Mouse (Mus musculus): ENCODE results near the gene Clpp. TPM values are rescaled to one million over a fixed set of nuclear protein-coding genes. Genes with fewer than 3 reads are reported as not detected.

Clpp gene
- 77.5 and 78.0 TPM in 2 replicates for polyA plus RNA-seq (2015; fragmentation: Nextera tagmentation; extraction: Ambion mirVana)

GRCm38 (mm10) chr17:56990115-56990746 lies at the start of gene Clpp:
Gene Clpp (plus strand): TSS chr17:56990305.
- TF ChIP-seq CTCF (IDR thresholded peaks at IDR 0.05; ENCODE audit: low read depth): no peak
- under 1% methylated on average over 52 of the region's 52 CpGs for WGBS

GRCm38 (mm10) chr17:56950915-56951314 lies 39.2 kb upstream of the Clpp start:
- H3K27me3 ChIP-seq (replicated peaks; ENCODE audit: control insufficient read depth, insufficient read depth, low read length): no peaks in the 10 kb centered on the region
- no peaks in the 10 kb centered on the region for H3K4me1 ChIP-seq (replicated peaks; ENCODE audit: control insufficient read depth, insufficient read depth, low read length)
- 25% methylated on average over 3 of the region's 3 CpGs for WGBS
- no peaks in the 10 kb centered on the region for H3K36me3 ChIP-seq (ENCODE audit: control insufficient read depth, insufficient read depth)
- H3K4me3 ChIP-seq (ENCODE audit: low read depth, low read length): no peak overlapping the region
- ATAC-seq: no peak
- TF ChIP-seq CTCF (IDR thresholded peaks at IDR 0.05; ENCODE audit: low read depth): peak; percentile 88
- H3K4me2 ChIP-seq (replicated peaks; ENCODE audit: low read depth): no peak overlapping the region
- H3K27ac ChIP-seq (ENCODE audit: low read depth, low read length): no peak overlapping the region
- H3K9ac ChIP-seq (ENCODE audit: low read depth, low read length): no peak overlapping the region
- H3K9me3 ChIP-seq (ENCODE audit: control insufficient read depth): 0 out of 2 replicates have a peak, but pooled peaks cover 3% of the 10 kb centered on the region

More at GRCm38 (mm10) chr17:56990115-56990746, at the start of gene Clpp:
- ATAC-seq: peak; percentile 97
- H3K36me3 ChIP-seq (ENCODE audit: control insufficient read depth, insufficient read depth): peaks cover 30% of the 10 kb centered on the region
- H3K4me1 ChIP-seq (replicated peaks; ENCODE audit: control insufficient read depth, insufficient read depth, low read length): no peaks in the 10 kb centered on the region
- H3K4me2 ChIP-seq (replicated peaks; ENCODE audit: low read depth): peak within 1 kb of the TSS; percentile 86
- no peaks in the 10 kb centered on the region for H3K9me3 ChIP-seq (ENCODE audit: control insufficient read depth)
- peak within 1 kb of the TSS; percentile 86 for H3K4me3 ChIP-seq (ENCODE audit: low read depth, low read length)
- no peaks in the 10 kb centered on the region for H3K27me3 ChIP-seq (replicated peaks; ENCODE audit: control insufficient read depth, insufficient read depth, low read length)
- H3K9ac ChIP-seq (ENCODE audit: low read depth, low read length): peak within 1 kb of the TSS; percentile 73
- peak within 1 kb of the TSS; percentile 35; the same call in 1 of the 2 replicates for H3K27ac ChIP-seq (ENCODE audit: low read depth, low read length)

- no peaks in the 10 kb centered on the region for H3K36me3 ChIP-seq (ENCODE audit: control insufficient read depth, insufficient read depth)
- no peaks in the 10 kb centered on the region for H3K27me3 ChIP-seq (replicated peaks; ENCODE audit: control insufficient read depth, insufficient read depth, low read length)
- H3K4me2 ChIP-seq (replicated peaks; ENCODE audit: low read depth): no peak overlapping the region
- no peak overlapping the region for H3K9ac ChIP-seq (ENCODE audit: low read depth, low read length)
- ATAC-seq: peak; percentile 70
- H3K9me3 ChIP-seq (ENCODE audit: control insufficient read depth): no peaks in the 10 kb centered on the region
- no peak overlapping the region for H3K27ac ChIP-seq (ENCODE audit: low read depth, low read length)
- no peak for TF ChIP-seq CTCF (IDR thresholded peaks at IDR 0.05; ENCODE audit: low read depth)
- H3K4me1 ChIP-seq (replicated peaks; ENCODE audit: control insufficient read depth, insufficient read depth, low read length): no peaks in the 10 kb centered on the region
- H3K4me3 ChIP-seq (ENCODE audit: low read depth, low read length): no peak overlapping the region
- WGBS: 40% methylated on average over 1 of the region's 1 CpGs
Measured at GRCm38 (mm10) chr17:56952639-56953038, 37.5 kb upstream of the Clpp start.

- no peaks in the 10 kb centered on the region for H3K36me3 ChIP-seq (ENCODE audit: control insufficient read depth, insufficient read depth)
- no peak for ATAC-seq
- 87% methylated on average over 7 of the region's 7 CpGs for WGBS
- TF ChIP-seq CTCF (IDR thresholded peaks at IDR 0.05; ENCODE audit: low read depth): no peak
- no peaks in the 10 kb centered on the region for H3K4me1 ChIP-seq (replicated peaks; ENCODE audit: control insufficient read depth, insufficient read depth, low read length)
- no peaks in the 10 kb centered on the region for H3K27me3 ChIP-seq (replicated peaks; ENCODE audit: control insufficient read depth, insufficient read depth, low read length)
- no peak overlapping the region for H3K9ac ChIP-seq (ENCODE audit: low read depth, low read length)
- H3K27ac ChIP-seq (ENCODE audit: low read depth, low read length): no peak overlapping the region
- no peaks in the 10 kb centered on the region for H3K9me3 ChIP-seq (ENCODE audit: control insufficient read depth)
- no peak overlapping the region for H3K4me2 ChIP-seq (replicated peaks; ENCODE audit: low read depth)
- no peak overlapping the region for H3K4me3 ChIP-seq (ENCODE audit: low read depth, low read length)
Measured at GRCm38 (mm10) chr17:56954871-56955270, 35.2 kb upstream of the Clpp start.

GRCm38 (mm10) chr17:56957763-56958429 lies 32.2 kb upstream of the Clpp start:
- Histone ChIP-seq H3K27me3 (replicated peaks; ENCODE audit: control insufficient read depth, insufficient read depth, low read length) (no peaks in the 10 kb centered on the region), H3K27ac (ENCODE audit: low read depth, low read length) (no peak overlapping the region), H3K4me1 (replicated peaks; ENCODE audit: control insufficient read depth, insufficient read depth, low read length) (no peaks in the 10 kb centered on the region), H3K36me3 (ENCODE audit: control insufficient read depth, insufficient read depth) (no peaks in the 10 kb centered on the region), H3K4me2 (replicated peaks; ENCODE audit: low read depth) (no peak overlapping the region; the same call in 1 of the 2 replicates), H3K4me3 (ENCODE audit: low read depth, low read length) (no peak overlapping the region), H3K9me3 (ENCODE audit: control insufficient read depth) (no peaks in the 10 kb centered on the region), H3K9ac (ENCODE audit: low read depth, low read length) (no peak overlapping the region)
- peak; percentile 52 for TF ChIP-seq CTCF (IDR thresholded peaks at IDR 0.05; ENCODE audit: low read depth)
- 26% methylated on average over 11 of the region's 11 CpGs for WGBS
- peak; percentile 59; the same call in 1 of the 2 replicates for ATAC-seq

GRCm38 (mm10) chr17:56958667-56959066 lies 31.4 kb upstream of the Clpp start:
- 77% methylated on average over 4 of the region's 4 CpGs for WGBS
- no peak overlapping the region for H3K4me3 ChIP-seq (ENCODE audit: low read depth, low read length)
- ATAC-seq: no peak

More at GRCm38 (mm10) chr17:56958667-56959066, 31.4 kb upstream of the Clpp start:
- Histone ChIP-seq H3K27me3 (replicated peaks; ENCODE audit: control insufficient read depth, insufficient read depth, low read length) (no peaks in the 10 kb centered on the region), H3K9me3 (ENCODE audit: control insufficient read depth) (no peaks in the 10 kb centered on the region), H3K9ac (ENCODE audit: low read depth, low read length) (no peak overlapping the region), H3K4me2 (replicated peaks; ENCODE audit: low read depth) (no peak overlapping the region), H3K36me3 (ENCODE audit: control insufficient read depth, insufficient read depth) (no peaks in the 10 kb centered on the region), H3K27ac (ENCODE audit: low read depth, low read length) (no peak overlapping the region), H3K4me1 (replicated peaks; ENCODE audit: control insufficient read depth, insufficient read depth, low read length) (no peaks in the 10 kb centered on the region)
- TF ChIP-seq CTCF (IDR thresholded peaks at IDR 0.05; ENCODE audit: low read depth): no peak
